Mouse (Mus musculus): Measurements from ENCODE around the gene Ankrd13d. TPM values are rescaled to one million over a fixed set of nuclear protein-coding genes. Genes with fewer than 3 reads are reported as not detected.
"Not testable (repeated sequence)": the region's sequence is repeated elsewhere in the genome, so short reads cannot be mapped to it uniquely, and the experiment has no call there.

The Ankrd13d gene
- polyA plus RNA-seq, 1 experiment from 2014 or later: 1.2 TPM

- H3K4me2 ChIP-seq (ENCODE audit: low read depth, low read length): no peak overlapping the region
- peaks cover 11% of the 10 kb centered on the region for H3K4me1 ChIP-seq (ENCODE audit: control insufficient read depth, low read depth, low read length)
- ATAC-seq (ENCODE audit: low read depth): peak; percentile 65
- no peaks in the 10 kb centered on the region for H3K27me3 ChIP-seq (ENCODE audit: control insufficient read depth, insufficient read depth, low read depth, low read length)
- 53% methylated on average over 8 of the region's 8 CpGs for WGBS (ENCODE audit: insufficient replicate concordance)
- H3K9me3 ChIP-seq (replicated peaks; ENCODE audit: control insufficient read depth, low read length): no peaks in the 10 kb centered on the region
- no peak overlapping the region for H3K27ac ChIP-seq (ENCODE audit: low read length)
- H3K36me3 ChIP-seq (ENCODE audit: control insufficient read depth, insufficient read depth): no peaks in the 10 kb centered on the region
- H3K9ac ChIP-seq (ENCODE audit: low read depth, low read length): no peak overlapping the region
- H3K4me3 ChIP-seq (ENCODE audit: low read depth, low read length): no peak overlapping the region
Observed at GRCm38 (mm10) chr19:4261038-4261698, 21.8 kb downstream of the Ankrd13d start.

GRCm38 (mm10) chr19:4257897-4258252, 25.1 kb downstream of the Ankrd13d start:
- peak overlapping the region; percentile 68 for H3K4me3 ChIP-seq (ENCODE audit: low read depth, low read length)
- H3K9ac ChIP-seq (ENCODE audit: low read depth, low read length): peak overlapping the region; percentile 32
- no peaks in the 10 kb centered on the region for H3K36me3 ChIP-seq (ENCODE audit: control insufficient read depth, insufficient read depth)
- peak overlapping the region; percentile 96 for H3K4me2 ChIP-seq (ENCODE audit: low read depth, low read length)
- 40% methylated on average over 12 of the region's 12 CpGs for WGBS (ENCODE audit: insufficient replicate concordance)
- no peaks in the 10 kb centered on the region for H3K9me3 ChIP-seq (replicated peaks; ENCODE audit: control insufficient read depth, low read length)
- H3K27me3 ChIP-seq (ENCODE audit: control insufficient read depth, insufficient read depth, low read depth, low read length): no peaks in the 10 kb centered on the region
- ATAC-seq (ENCODE audit: low read depth): no peak
- H3K27ac ChIP-seq (ENCODE audit: low read length): no peak overlapping the region
- H3K4me1 ChIP-seq (ENCODE audit: control insufficient read depth, low read depth, low read length): peaks cover 11% of the 10 kb centered on the region

- Histone ChIP-seq H3K4me3 (ENCODE audit: low read depth, low read length) (peak overlapping the region; percentile 68), H3K9me3 (replicated peaks; ENCODE audit: control insufficient read depth, low read length) (no peaks in the 10 kb centered on the region), H3K9ac (ENCODE audit: low read depth, low read length) (peak overlapping the region; percentile 61), H3K27me3 (ENCODE audit: control insufficient read depth, insufficient read depth, low read depth, low read length) (no peaks in the 10 kb centered on the region), H3K27ac (ENCODE audit: low read length) (no peak overlapping the region), H3K4me1 (ENCODE audit: control insufficient read depth, low read depth, low read length) (peaks cover 11% of the 10 kb centered on the region), H3K36me3 (ENCODE audit: control insufficient read depth, insufficient read depth) (no peaks in the 10 kb centered on the region), H3K4me2 (ENCODE audit: low read depth, low read length) (peak overlapping the region; percentile 96)
- under 1% methylated on average over 41 of the region's 41 CpGs for WGBS (ENCODE audit: insufficient replicate concordance)
- peak; percentile 84 for ATAC-seq (ENCODE audit: low read depth)
Observed at GRCm38 (mm10) chr19:4257216-4257896, 25.6 kb downstream of the Ankrd13d start.

- 69% methylated on average over 11 of the region's 11 CpGs for WGBS (ENCODE audit: insufficient replicate concordance)
- Histone ChIP-seq H3K4me1 (ENCODE audit: control insufficient read depth, low read depth, low read length) (peaks cover 11% of the 10 kb centered on the region), H3K9me3 (replicated peaks; ENCODE audit: control insufficient read depth, low read length) (no peaks in the 10 kb centered on the region), H3K36me3 (ENCODE audit: control insufficient read depth, insufficient read depth) (no peaks in the 10 kb centered on the region), H3K4me3 (ENCODE audit: low read depth, low read length) (no peak overlapping the region), H3K27ac (ENCODE audit: low read length) (no peak overlapping the region), H3K27me3 (ENCODE audit: control insufficient read depth, insufficient read depth, low read depth, low read length) (no peaks in the 10 kb centered on the region), H3K9ac (ENCODE audit: low read depth, low read length) (no peak overlapping the region), H3K4me2 (ENCODE audit: low read depth, low read length) (no peak overlapping the region)
- no peak for ATAC-seq (ENCODE audit: low read depth)
Observed at GRCm38 (mm10) chr19:4255583-4256162, 27.3 kb downstream of the Ankrd13d start.

GRCm38 (mm10) chr19:4254230-4254629, 28.7 kb downstream of the Ankrd13d start:
- ATAC-seq (ENCODE audit: low read depth): no peak
- H3K27me3 ChIP-seq (ENCODE audit: control insufficient read depth, insufficient read depth, low read depth, low read length): no peaks in the 10 kb centered on the region
- H3K4me3 ChIP-seq (ENCODE audit: low read depth, low read length): no peak overlapping the region
- peaks cover 8% of the 10 kb centered on the region for H3K4me1 ChIP-seq (ENCODE audit: control insufficient read depth, low read depth, low read length)
- H3K27ac ChIP-seq (ENCODE audit: low read length): no peak overlapping the region
- WGBS (ENCODE audit: insufficient replicate concordance): 77% methylated on average over 7 of the region's 7 CpGs
- no peaks in the 10 kb centered on the region for H3K36me3 ChIP-seq (ENCODE audit: control insufficient read depth, insufficient read depth)
- no peak overlapping the region for H3K4me2 ChIP-seq (ENCODE audit: low read depth, low read length)
- H3K9ac ChIP-seq (ENCODE audit: low read depth, low read length): no peak overlapping the region
- H3K9me3 ChIP-seq (replicated peaks; ENCODE audit: control insufficient read depth, low read length): no peaks in the 10 kb centered on the region

GRCm38 (mm10) chr19:4248683-4249082, 34.3 kb downstream of the Ankrd13d start:
- not testable (repeated sequence) for H3K27me3 ChIP-seq (ENCODE audit: control insufficient read depth, insufficient read depth, low read depth, low read length); H3K36me3 ChIP-seq (ENCODE audit: control insufficient read depth, insufficient read depth); ATAC-seq (ENCODE audit: low read depth); H3K9ac ChIP-seq (ENCODE audit: low read depth, low read length); H3K4me3 ChIP-seq (ENCODE audit: low read depth, low read length); H3K4me1 ChIP-seq (ENCODE audit: control insufficient read depth, low read depth, low read length); H3K27ac ChIP-seq (ENCODE audit: low read length); H3K4me2 ChIP-seq (ENCODE audit: low read depth, low read length); H3K9me3 ChIP-seq (replicated peaks; ENCODE audit: control insufficient read depth, low read length)
- WGBS (ENCODE audit: insufficient replicate concordance): 58% methylated on average over 1 of the region's 1 CpGs

- H3K4me2 ChIP-seq (ENCODE audit: low read depth, low read length): no peak overlapping the region
- H3K4me1 ChIP-seq (ENCODE audit: control insufficient read depth, low read depth, low read length): no peaks in the 10 kb centered on the region
- 24% methylated on average over 1 of the region's 1 CpGs for WGBS (ENCODE audit: insufficient replicate concordance)
- H3K9ac ChIP-seq (ENCODE audit: low read depth, low read length): no peak overlapping the region
- no peak for ATAC-seq (ENCODE audit: low read depth)
- no peak overlapping the region for H3K4me3 ChIP-seq (ENCODE audit: low read depth, low read length)
- H3K27ac ChIP-seq (ENCODE audit: low read length): no peak overlapping the region
- no peaks in the 10 kb centered on the region for H3K36me3 ChIP-seq (ENCODE audit: control insufficient read depth, insufficient read depth)
- H3K9me3 ChIP-seq (replicated peaks; ENCODE audit: control insufficient read depth, low read length): no peaks in the 10 kb centered on the region
- H3K27me3 ChIP-seq (ENCODE audit: control insufficient read depth, insufficient read depth, low read depth, low read length): no peaks in the 10 kb centered on the region
Observed at GRCm38 (mm10) chr19:4247010-4247409, 35.9 kb downstream of the Ankrd13d start.

GRCm38 (mm10) chr19:4244775-4245174, 38.2 kb downstream of the Ankrd13d start:
- Histone ChIP-seq H3K9ac (ENCODE audit: low read depth, low read length) (no peak overlapping the region), H3K36me3 (ENCODE audit: control insufficient read depth, insufficient read depth) (no peaks in the 10 kb centered on the region), H3K4me2 (ENCODE audit: low read depth, low read length) (no peak overlapping the region), H3K4me3 (ENCODE audit: low read depth, low read length) (no peak overlapping the region), H3K27me3 (ENCODE audit: control insufficient read depth, insufficient read depth, low read depth, low read length) (no peaks in the 10 kb centered on the region), H3K27ac (ENCODE audit: low read length) (no peak overlapping the region), H3K9me3 (replicated peaks; ENCODE audit: control insufficient read depth, low read length) (no peaks in the 10 kb centered on the region), H3K4me1 (ENCODE audit: control insufficient read depth, low read depth, low read length) (no peaks in the 10 kb centered on the region)
- no peak for ATAC-seq (ENCODE audit: low read depth)
- WGBS (ENCODE audit: insufficient replicate concordance): 64% methylated on average over 6 of the region's 6 CpGs

- H3K36me3 ChIP-seq (ENCODE audit: control insufficient read depth, insufficient read depth): no peaks in the 10 kb centered on the region
- no peak for ATAC-seq (ENCODE audit: low read depth)
- no peak overlapping the region for H3K9ac ChIP-seq (ENCODE audit: low read depth, low read length)
- 43% methylated on average over 3 of the region's 3 CpGs for WGBS (ENCODE audit: insufficient replicate concordance)
- no peaks in the 10 kb centered on the region for H3K9me3 ChIP-seq (replicated peaks; ENCODE audit: control insufficient read depth, low read length)
- no peak overlapping the region for H3K4me2 ChIP-seq (ENCODE audit: low read depth, low read length)
- no peak overlapping the region for H3K27ac ChIP-seq (ENCODE audit: low read length)
- H3K4me3 ChIP-seq (ENCODE audit: low read depth, low read length): no peak overlapping the region
- H3K27me3 ChIP-seq (ENCODE audit: control insufficient read depth, insufficient read depth, low read depth, low read length): no peaks in the 10 kb centered on the region
- no peaks in the 10 kb centered on the region for H3K4me1 ChIP-seq (ENCODE audit: control insufficient read depth, low read depth, low read length)
Observed at GRCm38 (mm10) chr19:4242416-4242815, 40.5 kb downstream of the Ankrd13d start.

Data from liver, embryonic 16.5 days (tissue).